Mouse (Mus musculus) lung, postnatal 4 days (tissue): ENCODE results near the gene Zc3h15.
"Not testable (repeated sequence)": the region's sequence is repeated elsewhere in the genome, so short reads cannot be mapped to it uniquely, and the experiment has no call there.

Experiments
- DNase-seq, 2 experiments: peaks; one replicate each; pipeline ENCODE4 v3.0.0; 2021

Gene Zc3h15

DNA sequence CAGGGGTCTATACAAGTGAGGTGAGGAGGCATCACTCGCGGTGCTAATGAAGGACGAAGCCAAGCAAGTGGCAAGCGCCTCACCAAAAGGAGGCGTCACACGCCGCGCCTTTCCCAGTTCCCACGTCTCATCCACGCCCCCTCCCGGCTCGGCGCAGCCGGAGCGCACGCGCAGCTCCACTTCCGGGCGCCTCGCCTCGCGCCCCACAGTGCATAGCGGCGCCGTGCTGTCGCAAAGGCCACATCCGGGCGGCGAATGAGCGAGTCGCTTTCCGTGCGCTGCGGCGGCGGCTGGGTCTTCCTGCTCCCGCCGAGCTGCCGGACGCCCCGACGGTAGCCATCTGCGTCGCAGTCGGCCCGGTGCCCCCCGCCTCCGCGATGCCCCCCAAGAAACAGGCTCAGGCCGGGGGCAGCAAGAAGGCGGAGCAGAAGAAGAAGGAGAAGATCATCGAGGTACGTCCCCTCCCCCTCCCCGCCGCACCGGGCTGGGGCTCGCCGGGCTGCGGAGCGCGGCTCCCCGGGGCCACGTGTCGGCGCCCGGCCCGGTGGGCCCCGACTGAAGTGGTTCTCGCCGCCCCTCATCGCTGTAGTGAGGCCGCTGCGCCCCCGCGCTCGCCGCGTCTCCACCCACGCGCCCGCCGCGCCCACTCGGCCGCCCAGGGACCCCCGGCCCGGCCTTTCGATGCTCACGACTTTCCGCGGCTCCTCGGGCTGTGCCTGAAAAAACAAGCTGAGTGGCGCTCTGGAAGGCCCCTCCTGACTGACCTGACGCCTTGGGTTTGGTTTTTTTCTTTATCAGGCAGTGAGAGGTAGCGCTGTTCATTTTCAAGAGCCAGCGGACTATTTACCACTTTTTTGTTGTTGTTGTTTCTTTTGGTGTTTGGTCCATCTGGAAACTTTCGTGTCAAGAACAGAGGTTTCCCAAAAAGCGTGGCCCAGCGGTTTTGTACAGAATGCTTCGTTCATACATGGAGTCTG, at the start of gene Zc3h15:
Zc3h15 (plus strand) TSS at position 160 of the 977 bp plus-strand sequence.
- peak; percentile 96 for DNase-seq

DNA sequence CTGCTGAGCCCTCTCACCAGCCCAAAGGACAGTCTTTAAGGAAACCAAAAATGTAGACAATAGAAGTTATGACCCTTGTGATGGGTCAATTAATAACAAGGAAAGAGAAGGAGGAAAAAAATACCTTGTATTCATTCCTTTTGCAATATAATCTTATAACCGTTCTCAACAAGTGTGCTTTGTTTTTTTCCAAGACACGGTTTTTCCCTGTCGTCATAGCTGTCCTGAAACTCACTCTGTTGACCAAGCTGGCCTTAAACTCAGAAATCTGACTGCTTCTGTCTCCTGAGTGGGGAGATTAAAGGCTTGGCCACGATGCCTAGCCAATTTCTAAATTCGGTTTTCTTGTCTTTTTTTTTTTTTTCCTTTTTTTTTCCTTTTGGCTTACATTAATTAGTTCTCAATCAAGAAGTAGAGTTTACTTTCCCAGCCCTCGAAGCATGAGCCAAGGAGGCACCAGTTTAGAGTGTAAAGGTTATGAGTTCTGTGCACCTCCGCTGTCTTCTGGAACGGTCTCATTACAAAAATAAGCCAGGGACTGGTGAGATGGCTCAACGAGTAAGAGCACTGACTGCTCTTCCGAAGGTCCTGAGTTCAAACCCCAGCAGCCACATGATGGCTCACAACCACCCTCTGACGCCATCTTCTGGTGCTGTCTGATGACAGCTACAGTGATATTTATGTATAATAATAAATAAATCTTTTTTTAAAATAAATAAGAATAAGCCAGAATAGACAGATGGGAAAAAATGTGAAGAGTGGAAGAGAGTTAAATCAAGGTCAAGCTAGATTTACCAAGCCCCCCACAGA, 23.5 kb upstream of the Zc3h15 start:
- DNase-seq, result no peak

DNA sequence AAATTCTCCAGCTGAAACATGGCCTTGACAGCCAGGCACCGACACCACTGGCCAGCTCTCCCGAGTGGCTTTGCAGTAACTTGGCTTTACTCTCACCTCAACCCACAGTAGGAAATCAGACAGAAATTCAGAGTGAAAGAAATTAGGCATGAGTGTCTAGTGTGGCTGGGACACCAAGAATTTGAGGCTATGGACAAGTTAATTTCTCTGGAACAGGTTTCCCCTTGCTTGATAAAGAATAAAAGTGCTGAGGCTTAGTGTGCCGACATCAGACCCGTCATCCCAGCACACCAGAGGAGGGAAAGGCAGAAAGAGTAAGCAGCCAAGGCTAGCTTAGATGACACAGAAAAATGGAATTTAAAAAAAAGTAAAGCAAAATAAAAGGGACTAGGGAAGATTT, 22.7 kb upstream of the Zc3h15 start:
- no peak for DNase-seq

DNA sequence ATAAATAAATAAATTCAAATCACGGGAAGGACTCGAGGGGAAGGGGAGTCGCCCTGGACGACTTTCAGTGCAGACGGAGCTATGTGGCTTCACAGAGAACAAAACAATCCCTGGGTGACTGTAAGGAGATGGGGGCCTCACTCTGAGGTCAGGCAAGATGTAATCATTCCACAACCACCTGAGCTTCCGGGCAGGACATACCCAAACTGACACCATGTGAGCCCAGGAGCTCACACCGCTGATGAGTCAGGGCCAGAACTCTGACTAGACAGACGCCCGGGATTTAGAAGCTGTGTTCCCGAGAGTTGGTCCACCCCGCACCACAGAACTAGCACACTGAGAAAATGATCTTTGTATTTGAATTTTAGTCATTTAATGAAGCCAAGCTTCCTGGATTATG, 21.4 kb upstream of the Zc3h15 start:
- DNase-seq, result no peak

DNA sequence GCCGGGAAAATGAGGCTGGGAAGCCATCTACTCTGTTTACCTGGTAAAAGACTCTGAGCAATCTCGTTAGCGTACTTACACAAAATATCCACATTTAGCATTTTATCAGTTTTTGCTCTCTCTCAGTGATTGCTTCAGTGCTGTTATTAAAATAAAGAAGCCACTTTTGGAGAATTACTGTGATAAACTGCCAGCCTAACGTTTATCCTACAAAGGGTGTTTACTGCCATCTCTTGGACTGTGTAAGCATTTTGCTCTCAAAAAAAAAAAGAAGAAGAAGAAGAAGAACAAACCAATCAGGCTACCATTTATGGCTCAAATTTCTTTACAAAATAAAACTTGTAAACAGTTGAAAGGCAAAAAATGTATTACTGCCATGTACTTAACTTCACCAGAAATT, 20.2 kb upstream of the Zc3h15 start:
- DNase-seq, result no peak

DNA sequence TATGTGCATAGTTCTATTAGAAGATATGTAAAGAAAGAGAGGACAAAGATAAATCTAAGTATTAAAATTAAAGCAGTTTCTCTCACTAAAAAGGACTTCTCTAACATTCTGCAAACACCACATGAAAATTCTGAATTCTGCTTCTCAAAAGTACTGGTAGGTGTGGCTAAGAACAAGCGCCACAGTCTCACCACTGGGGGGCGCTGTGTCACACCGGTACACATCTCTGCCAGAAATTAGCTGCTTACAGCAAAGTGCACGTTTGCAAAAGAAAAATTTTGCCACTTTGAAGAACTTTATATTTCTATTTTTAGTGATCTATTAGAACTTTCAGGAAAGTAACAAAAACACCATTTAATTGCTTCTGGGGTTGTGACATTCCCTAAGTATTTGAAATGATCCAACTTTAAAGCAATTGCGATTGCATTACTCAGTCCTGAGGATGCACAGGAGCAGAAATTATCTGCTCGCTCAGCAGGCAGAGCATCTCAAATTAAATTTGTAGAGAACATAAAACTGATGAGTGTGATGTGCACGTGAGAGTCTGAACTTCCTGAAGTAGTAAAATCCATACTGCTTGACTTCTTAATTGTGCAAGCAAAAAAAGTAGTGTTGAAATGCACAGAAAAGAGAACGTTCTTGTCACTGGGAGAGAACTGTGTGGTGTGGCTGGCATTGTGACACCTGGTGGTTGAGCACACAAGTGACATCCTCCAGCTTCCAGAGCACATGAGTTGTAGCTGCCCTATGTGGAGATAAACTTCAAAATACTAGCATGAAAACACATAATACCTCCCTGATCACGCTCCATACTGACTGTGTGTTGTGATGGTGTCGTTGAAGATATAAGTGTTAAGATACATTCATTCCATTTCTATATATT, 18.8 kb upstream of the Zc3h15 start:
- peak; percentile 65 to 78 for DNase-seq

DNA sequence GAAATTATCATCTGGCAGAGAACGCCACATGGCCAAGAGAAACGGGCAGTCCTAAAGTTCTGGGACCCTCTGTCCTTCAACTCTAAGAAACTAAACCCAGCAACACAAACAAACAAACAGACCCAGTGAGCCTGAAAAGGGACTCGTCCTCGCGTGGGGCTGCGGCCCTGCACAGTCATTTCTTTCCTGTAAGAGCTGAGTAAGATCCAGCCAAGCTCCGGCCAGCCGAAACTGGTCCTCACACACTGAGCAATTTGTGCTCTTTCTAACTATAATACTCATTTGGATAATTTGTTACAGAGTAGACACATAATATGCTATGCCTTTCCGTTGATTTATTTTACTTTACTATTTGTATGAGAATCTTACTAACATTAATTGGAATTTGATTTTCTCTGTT, 17.4 kb upstream of the Zc3h15 start:
- DNase-seq, result no peak

DNA sequence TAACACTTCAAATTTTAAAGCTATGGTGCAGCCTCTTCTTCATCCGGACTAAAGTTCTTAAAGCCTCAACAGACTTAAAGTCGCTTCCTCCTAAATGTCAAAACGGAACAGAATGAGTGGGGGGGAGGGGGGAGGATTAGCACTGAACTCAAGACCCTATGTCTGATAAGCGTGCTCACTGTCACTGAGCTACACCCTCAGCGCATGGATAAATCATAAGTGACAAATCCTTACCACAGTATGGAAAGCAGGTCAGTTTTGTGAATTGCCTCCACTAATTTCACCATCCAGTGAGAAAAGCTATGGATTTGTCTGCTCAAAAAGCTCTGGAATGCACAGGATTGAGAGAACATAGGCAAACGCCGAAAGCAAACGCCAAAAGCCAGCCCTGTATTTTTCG, 16.7 kb upstream of the Zc3h15 start:
- DNase-seq, result no peak

DNA sequence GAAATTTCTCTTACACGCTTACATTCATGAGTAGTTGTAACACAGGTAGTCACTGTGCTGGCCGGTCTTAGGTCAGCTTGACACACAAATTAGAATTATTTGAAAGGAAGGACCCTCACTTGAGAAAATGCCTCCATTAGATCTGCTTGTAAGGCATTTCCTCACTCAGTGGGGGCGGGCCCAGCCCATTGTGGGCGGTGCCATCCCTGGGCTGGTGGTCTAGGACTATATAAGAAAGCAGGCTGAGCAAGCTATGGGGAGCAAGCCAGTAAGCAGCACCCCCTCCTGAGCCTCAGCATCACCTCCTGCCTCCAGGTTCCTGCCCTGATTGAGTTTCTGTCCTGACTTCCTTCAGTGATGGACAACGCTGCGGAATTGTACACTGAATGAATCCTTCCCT, 16.3 kb upstream of the Zc3h15 start:
- no peak for DNase-seq

DNA sequence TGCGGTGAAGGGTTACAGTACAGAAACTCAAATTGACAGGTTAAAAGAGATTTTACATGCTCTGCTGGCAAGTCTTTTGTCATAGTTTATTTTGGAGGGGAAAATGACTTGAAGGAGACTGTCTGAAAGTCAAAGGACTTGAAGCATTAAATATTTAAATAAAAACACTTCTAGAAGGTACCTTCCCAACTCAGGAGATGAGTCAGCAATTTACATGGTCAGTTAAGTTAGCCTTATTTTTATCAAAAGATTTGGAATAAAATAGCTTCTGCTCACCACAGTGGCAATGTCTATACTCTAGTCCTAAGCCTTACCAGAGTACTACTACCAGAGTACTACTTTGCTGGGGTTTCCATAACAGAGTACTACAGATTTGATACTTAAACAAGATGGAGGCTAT, 2.2 kb upstream of the Zc3h15 start:
- no peak for DNase-seq

DNA sequence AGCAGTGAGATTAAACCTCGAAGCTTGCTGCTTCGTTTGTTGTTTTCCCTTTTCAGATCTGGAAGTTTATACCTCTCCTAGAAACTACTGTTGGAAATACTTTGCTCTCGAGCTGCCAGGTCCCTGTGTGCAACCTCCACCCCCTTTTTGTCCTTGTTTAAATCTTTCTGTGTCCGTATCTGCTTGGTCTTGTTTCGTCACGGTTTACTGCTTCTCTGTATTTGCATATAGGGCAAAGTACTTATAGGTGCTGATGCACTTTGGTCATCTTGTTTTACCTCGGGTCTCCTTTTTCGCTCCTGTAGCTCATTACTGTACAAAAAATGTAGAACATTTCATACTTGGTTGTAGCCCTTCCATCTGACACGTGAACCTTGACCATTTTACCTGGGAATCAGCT, 4.7 kb downstream of the Zc3h15 start:
- DNase-seq, result no peak

DNA sequence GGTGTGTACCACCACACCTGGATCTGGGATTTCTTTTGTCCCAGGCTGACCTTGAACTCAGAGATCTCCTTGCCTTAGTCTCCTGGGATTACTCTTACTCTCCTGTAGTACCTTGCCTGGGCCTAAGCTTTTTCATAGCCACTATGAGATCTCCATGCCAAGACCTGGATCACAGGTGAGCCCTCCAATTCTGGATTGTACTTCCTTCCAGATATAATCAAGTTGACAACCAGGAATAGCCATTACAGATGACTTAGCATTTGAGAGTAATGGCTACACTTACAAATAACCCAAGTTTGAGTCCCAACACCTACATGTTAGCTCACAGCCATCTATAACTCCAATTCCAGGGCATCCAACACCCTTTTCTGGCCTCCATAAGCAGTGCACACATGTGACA, 8.4 kb downstream of the Zc3h15 start:
- DNase-seq, result no peak

DNA sequence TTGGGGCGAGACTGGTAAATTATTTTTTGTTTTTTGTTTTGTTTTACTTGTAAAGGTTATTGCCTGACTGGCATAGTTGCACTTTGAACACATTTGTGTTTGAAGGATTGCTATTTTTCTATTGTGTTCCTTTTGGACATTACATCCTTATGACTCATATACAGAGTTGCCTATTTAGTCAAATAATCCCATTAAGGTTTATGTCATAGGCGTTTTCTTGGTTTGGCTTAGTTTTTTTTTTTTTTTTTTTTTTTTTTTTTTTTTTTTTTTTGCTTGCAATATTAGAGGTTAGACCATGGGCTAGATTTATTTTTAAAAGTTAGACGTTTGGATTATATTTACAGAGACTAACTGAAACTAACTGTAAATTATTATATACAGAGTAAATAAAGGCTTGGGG, 15.0 kb downstream of the Zc3h15 start:
- DNase-seq, result no peak

DNA sequence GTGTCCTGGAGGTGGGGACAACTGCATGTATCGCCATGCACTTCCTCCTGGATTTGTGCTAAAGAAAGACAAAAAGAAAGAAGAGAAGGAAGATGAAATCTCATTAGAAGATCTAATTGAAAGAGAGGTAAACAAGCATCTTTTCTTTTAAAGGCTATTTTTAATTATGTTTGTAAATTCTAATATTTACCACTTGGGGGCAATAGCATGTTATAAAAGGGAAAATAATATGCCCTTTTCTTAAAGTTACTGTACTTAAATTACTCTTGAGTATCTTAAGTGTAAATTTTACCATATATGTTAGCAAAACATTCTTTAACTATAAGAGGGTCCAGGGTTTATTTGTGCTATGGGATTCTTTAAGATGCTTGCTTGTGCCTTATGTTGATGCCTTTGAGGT, 15.9 kb downstream of the Zc3h15 start:
- no peak for DNase-seq

DNA sequence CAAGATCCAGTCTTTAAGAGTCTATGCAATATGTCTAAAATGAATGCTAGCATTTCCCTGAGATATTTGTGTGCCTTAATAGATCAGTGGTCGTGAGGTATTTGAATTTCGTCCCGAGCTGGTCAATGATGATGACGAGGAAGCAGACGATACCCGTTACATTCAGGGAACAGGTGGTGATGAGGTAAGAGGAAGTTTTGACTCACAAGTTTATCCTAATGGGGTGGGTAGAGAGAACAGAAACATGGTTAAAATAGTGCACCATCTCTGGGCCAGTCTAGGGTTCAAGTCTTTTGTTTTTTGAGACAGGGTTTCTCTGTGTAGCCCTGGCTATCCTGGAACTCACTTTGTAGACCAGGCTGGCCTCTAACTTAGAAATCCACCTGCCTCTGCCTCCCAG, 17.1 kb downstream of the Zc3h15 start:
- DNase-seq, result no peak

DNA sequence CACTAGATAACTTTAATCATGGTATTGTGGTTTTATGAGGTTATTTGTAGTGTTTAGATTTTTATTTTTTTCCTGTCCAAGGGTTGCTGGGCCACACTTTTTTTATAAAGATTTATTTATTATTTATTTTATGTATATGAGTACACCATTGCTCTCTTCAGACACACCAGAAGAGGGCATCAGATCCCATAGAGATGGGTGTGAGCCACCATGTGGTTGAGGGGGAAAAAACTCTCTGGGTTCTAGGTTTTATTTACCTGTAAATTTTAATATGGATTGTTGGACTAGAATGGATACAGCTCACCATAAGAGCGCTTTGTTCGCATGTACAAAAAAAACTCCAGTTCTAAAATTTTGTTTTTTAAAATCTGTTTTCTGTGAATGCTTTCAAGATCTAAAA, 20.8 kb downstream of the Zc3h15 start:
- not testable (repeated sequence) for DNase-seq

DNA sequence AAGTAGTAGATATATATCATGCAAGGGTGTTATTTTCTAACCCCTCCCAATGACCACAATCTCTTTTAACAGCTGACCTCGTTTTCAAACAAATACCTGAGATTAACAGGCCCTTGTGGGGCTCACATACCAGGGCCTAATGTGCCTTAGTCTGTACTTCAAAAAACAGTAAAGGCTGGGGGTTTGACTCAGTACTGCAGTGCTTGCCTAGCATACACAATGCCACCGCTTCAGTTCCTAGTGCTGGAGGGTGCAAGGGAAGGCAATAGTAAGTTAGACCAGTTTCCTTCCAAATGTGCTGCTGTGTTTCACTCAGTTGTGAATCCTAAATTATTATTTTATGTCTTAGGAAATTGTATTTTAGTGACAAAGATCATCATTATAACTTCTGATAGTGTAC, 23.2 kb downstream of the Zc3h15 start:
- no peak for DNase-seq

DNA sequence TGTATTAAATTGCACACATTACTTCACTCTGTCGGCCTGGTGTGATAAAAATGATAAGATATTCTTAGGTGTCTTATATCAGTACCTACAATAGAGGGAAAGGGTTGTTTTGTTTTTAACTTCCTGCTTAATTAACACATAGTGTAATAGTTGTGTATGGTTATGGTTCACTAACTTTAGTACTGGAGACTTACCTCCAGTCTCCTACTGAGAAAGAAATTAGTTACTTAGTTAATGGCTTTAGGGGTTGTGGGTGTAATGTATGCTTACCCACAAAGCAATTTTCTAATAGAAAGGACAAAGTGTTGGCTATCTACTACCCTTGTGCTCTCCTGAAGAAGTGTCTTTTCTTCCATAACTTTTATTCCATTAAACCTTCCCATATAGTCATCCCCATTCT, 23.8 kb downstream of the Zc3h15 start:
- DNase-seq, result no peak

DNA sequence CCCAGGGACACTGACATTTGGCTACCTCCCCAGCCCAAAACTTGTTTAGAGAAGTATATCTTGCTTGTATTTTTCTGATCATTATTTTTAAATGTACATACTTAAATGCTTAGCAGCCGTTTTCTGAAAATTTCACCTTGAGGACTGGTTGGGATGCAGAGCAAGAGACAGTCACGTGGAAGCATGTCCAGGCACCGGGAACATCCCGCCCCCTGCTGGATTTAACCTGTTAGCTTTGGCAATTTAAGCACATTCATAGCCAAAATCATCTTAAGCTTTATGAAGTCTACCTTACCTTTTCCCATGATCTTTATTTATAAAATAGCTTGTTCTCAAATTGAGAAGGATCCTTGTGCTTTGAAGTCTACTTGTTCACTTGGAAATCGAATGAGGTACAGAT, 25.8 kb downstream of the Zc3h15 start:
- no peak for DNase-seq

DNA sequence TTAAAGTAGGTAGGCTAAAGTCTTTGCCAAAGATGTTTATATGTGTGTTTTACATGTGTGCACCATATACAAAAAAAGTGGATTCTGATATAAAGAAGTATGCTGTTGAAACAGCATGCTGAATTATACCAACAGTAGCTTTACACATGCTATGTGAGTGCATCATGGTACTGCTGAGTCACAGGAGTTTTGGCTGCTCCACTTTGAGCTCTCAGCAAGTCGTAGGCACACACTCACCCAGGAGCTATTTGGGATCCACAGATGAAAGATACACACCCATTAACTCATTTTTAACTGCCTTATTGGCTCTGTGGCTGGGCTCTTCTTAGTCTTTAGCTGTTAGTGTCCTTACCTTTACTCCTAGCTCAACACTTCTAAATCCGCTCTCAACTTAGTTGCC, 27.6 kb downstream of the Zc3h15 start:
- DNase-seq, result no peak

DNA sequence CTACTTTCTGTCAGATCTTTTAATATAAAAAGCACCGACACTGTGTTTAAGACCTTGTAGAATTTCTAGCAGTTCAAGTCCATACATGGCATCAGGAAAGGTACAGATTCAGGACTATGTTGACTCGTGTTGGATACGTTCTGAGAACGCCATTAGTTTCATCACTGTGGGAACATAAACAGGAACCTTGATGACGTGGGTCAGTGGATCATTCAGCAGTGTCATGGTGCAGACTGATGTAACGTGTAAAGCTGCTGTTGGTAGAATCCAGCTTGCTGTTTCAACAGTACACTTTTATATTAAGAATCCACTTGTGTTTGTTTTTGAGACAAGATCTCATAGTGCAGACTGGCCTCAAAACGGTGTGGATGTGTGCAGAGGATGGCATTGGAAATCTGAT, 28.8 kb downstream of the Zc3h15 start:
- no peak for DNase-seq

DNA sequence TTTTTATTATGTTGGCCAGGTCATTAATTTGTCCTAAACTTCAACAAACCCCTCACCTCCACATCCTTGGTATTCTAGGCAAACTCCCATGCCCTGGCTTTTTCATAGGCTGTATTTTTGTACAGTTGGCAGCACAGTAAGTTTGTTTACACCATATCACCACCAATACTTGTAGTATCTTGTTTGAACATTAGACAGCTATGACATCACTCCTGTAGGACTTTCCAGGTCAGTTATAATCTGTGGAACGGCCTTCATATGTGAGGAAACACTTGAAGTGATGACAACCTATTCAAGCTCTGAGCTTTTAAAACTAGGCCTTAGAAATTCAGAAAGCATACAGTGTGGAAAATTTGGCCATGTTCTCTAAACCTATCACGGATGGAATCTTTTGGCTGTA, 29.6 kb downstream of the Zc3h15 start:
- DNase-seq, result no peak

DNA sequence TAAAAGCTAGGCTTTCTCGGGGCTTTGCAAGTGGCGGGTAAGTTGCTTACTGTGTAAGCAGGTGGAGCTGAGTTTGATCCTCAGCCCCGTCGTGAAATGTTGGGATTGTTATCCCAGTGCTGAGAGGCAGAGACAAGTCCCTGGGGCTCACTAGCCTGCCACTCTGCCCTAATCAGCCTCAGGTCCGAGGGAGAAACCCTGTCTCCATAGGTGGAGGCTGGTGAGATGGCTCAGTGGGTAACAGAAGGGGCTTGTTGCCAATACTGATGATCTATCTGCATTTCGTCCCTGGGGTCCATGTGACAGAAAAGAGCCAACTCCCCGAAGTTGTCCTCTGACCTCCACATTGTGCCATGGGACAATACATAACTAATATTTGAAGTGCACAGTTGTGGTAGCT, 30.2 kb downstream of the Zc3h15 start:
- no peak for DNase-seq
